Mouse (Mus musculus) lung, postnatal 10 days (tissue): ENCODE measurements around the gene Rdh1.

ENCODE experiments used
- DNase-seq: peaks from one replicate; pipeline ENCODE4 v3.0.0; 2021

Gene Rdh1

GRCm38 (mm10) chr10:127759181-127760110 lies at the start of gene Rdh1, which contains the start of gene Rdh16f1:
TSS of gene Rdh1 (plus strand) at chr10:127759721.
TSS of gene Rdh16f1 (plus strand) at chr10:127759787.
- DNase-seq = no peak

GRCm38 (mm10) chr10:127710331-127710730 lies 49.2 kb upstream of the Rdh1 start:
- DNase-seq = no peak

- no peak for DNase-seq
These were observed 46.8 kb upstream of the Rdh1 start for GRCm38 (mm10) chr10:127712736-127713135.

- DNase-seq = no peak
These were observed 37.7 kb upstream of the Rdh1 start for GRCm38 (mm10) chr10:127721671-127722418.

GRCm38 (mm10) chr10:127724178-127724577 lies 35.3 kb upstream of the Rdh1 start, which contains the start of gene Tac2:
TSS of gene Tac2 (plus strand) at chr10:127724478.
- no peak for DNase-seq

GRCm38 (mm10) chr10:127725136-127725535 lies 34.4 kb upstream of the Rdh1 start:
- no peak for DNase-seq

- no peak for DNase-seq
These were observed 31.1 kb upstream of the Rdh1 start for GRCm38 (mm10) chr10:127728437-127728836.

GRCm38 (mm10) chr10:127730285-127730932 lies 29.1 kb upstream of the Rdh1 start:
- no peak for DNase-seq

GRCm38 (mm10) chr10:127730933-127731310 lies 28.6 kb upstream of the Rdh1 start:
- no peak for DNase-seq

GRCm38 (mm10) chr10:127731397-127731796 lies 28.1 kb upstream of the Rdh1 start:
- DNase-seq = no peak

GRCm38 (mm10) chr10:127734434-127734833 lies 25.1 kb upstream of the Rdh1 start:
- peak; percentile 55 for DNase-seq

GRCm38 (mm10) chr10:127736266-127736665 lies 23.3 kb upstream of the Rdh1 start:
- no peak for DNase-seq

GRCm38 (mm10) chr10:127736916-127737315 lies 22.6 kb upstream of the Rdh1 start:
- no peak for DNase-seq

- DNase-seq = no peak
These were observed 22.0 kb upstream of the Rdh1 start for GRCm38 (mm10) chr10:127737552-127737951.

GRCm38 (mm10) chr10:127738151-127738882 lies 21.2 kb upstream of the Rdh1 start:
- DNase-seq = peak; percentile 59

GRCm38 (mm10) chr10:127739083-127739660 lies 20.3 kb upstream of the Rdh1 start, which contains the start of gene Zbtb39:
TSS of gene Zbtb39 (plus strand) at chr10:127739538.
- peak; percentile 85 for DNase-seq

- peak; percentile 40 for DNase-seq
These were observed 19.8 kb upstream of the Rdh1 start for GRCm38 (mm10) chr10:127739661-127740161.

- DNase-seq = peak; percentile 68
These were observed 14.9 kb upstream of the Rdh1 start for GRCm38 (mm10) chr10:127744661-127745060.

- no peak for DNase-seq
These were observed 13.6 kb upstream of the Rdh1 start for GRCm38 (mm10) chr10:127745886-127746285.

GRCm38 (mm10) chr10:127747254-127747653 lies 12.3 kb upstream of the Rdh1 start:
- no peak for DNase-seq

GRCm38 (mm10) chr10:127748847-127749612 lies 10.5 kb upstream of the Rdh1 start:
- DNase-seq = peak; percentile 63
